Mouse (Mus musculus) retina, embryonic 14.5 days (tissue): ENCODE measurements at regions not wholly inside any gene's neighbourhood (a gene's known extent, or its start where the extent isn't known, plus 50 kb on each side); places are given as distances from the start of the nearest gene placed in this dataset.

Source experiments
- DNase-seq: peaks from one replicate; pipeline ENCODE4 v3.0.0-alpha.2; 2015; ENCODE audit warnings: low spot score

DNA sequence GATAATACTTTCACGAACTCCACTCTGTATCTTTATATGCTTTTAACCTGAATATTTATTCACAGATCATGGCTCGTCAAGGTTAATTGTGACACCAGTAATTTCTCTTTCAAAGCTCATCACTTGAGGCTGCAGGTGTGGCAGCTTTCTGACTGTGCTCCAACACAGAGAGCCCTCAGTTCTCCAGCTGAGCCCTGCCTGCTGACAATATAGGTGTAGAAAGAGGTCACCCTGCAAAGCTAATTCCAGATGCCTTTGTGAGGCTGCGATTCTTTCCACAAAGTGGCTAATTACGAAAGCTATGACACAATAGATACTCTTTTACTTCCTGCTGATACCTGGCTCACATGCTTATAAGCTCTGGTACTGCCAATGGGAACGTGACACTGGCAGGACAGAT is 64.0 kb downstream of the Slitrk5 start:
- no peak for DNase-seq

DNA sequence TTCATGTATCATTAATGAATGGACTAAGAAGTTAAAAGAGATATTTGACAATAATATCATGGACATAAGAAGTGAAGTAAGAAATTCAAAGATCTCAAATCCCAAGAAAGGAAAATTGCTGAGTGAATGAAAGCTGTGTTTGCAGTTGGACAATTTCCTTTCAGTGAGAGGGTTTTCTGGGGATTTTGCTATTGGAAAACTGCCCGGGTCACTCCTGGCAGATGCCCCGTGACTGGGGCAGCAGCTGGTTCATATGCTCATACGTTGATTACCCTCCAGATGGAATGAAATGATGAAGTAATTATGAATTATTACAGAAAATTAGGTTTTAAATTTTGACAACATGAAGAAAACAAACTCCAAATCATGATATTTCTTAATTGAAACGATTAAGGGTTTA is 88.7 kb downstream of the Slitrk5 start:
- peak; percentile 18 for DNase-seq

DNA sequence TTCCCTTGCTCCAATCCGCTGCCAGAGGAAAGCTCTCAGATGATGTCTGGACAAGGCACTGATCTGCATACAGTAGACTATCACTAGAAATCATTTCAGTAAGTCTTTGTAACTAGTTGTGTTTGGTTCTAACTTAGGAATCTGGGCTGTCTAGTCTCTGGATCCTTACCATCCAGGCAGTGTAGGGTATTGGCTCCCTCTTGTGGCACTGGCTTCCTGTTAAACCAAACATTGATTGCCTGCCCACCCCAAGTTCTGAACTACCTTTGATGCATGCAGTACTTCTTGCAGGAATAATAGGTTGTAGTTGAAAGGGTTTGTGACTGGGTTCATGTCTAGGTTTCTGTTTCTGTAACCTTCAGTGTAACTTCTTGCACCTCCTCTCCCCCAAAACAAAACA is 103.3 kb downstream of the Slitrk5 start:
- peak; percentile 21 for DNase-seq

DNA sequence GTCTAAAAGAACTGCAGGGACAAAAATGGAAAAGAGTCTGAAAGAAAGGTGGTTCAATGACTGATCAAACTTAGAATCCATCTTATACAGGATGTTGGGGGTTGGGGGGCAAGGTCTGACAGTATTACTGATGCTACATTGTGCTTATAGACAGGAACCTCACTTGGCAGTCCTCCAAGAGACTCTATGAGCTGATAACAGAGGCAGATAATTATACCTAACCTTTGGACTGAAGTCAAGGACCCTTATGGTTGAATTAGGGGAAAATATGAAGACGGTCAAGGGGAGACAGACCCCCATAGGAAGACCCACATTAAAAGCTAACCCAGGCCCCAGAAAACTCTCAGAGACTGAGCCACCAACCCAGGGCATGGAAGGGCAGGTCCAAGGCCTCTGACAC is 133.1 kb downstream of the Slitrk5 start:
- DNase-seq, result no peak

DNA sequence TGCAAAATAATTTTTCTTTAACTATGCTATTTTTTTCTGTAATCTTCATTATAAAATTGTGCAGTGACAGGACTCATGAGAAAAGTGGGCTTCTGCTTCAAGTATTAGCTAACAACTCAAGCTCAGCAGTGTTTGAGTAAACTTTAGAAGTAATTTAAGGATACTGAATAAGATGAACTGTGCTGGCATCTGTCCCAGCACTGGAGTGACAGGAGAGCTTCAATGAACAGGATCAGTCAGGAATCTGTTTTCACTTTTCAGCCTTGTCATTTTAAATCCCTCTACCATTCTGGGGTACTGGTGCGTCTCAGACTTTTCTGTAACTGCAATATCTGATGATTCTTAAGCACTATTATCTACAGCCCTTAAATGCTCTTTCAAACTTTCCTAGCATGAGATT is 135.0 kb downstream of the Slitrk5 start:
- DNase-seq, result no peak

DNA sequence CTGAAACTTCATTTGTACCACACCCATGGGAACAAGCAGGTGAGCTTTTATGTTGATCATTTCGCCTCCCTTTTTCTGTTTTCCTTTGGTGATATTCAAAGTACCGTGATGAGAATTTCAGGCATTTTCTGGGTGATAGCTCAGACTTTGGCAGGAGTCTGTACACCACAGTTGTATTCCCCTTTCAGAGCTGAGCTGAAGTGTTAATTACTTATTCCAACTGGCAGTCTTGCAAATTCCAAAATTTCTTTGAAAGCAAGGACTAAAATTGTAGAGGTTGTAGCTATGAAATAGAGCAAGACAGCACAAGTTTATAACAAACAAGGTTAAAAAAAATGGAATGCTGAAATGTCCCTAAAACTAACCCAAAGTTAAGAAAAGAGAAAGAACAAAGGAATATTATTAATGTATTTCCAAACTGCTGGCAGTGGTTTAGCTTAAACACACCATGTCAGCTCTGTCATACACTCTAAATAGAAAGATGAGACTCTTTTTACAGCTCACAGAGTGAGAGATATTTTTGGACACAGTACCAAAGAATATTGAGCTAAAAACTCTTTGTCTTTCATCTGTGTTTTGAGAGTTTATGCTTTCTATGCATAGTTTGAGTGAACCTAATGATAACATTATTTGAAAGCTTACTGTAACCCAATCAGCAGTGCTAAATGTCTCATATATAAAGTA is 147.3 kb downstream of the Slitrk5 start:
- no peak for DNase-seq
